Mouse (Mus musculus): ENCODE results near the gene Col28a1.
"Not testable (repeated sequence)": the region's sequence is repeated elsewhere in the genome, so short reads cannot be mapped to it uniquely, and the experiment has no call there.

Gene Col28a1

DNA sequence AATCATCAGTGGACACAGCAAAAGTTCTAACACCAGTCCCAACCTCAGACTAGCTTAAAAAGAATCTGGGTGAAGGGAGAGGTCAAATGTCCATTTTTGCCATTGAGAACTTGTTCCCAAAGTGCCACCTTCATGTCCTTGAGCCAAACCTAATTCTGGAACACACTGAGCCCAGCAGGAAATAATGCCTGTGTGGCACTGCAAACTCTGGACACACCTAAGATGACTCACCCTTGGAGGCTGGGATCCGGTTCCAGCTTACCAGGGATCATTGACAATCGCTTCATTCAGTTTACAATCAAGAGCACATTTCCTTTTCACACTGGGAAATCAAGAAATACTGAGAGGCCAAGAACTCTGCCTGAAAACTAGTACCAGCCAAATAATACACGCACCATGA, 168.9 kb downstream of the Col28a1 start:
- no peak for DNase-seq (ENCODE audit: low read depth, low spot score)

DNA sequence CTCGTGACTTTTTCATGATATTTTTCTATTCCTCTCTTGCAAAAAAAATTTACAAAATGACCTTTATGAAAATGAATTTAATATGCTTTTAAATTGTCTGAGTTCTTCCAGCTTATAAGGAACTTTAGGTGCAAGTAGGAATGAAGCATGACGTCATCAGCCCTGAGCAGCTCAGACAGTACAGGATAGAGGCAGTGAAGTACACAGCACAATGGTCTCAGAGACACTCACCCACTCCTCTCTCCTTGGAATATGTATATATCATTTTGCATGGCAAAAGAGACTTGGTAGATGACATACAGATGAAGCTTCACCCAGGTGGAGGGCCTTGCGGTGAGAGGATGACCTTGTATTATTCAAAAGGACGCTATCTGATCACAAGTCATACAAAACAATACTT, 197.7 kb downstream of the Col28a1 start:
- DNase-seq (ENCODE audit: low read depth, low spot score), result no peak

DNA sequence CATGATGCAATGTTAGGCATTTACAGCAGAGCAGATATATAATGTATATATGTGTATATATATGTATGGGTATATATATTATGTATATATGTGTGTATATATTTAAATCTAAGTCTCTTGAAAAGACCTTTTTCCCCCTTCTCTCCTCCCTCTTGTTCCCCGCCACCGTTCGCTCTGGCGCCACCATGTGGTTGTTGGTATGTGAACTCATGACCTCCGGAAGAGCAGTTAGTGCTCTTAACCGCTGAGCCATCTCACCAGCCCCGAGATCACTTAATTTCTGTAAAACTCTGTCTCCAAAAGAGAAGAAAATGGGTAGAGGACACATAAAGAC, 208.8 kb downstream of the Col28a1 start:
- peak; percentile 22 for DNase-seq (ENCODE audit: low read depth, low spot score)

DNA sequence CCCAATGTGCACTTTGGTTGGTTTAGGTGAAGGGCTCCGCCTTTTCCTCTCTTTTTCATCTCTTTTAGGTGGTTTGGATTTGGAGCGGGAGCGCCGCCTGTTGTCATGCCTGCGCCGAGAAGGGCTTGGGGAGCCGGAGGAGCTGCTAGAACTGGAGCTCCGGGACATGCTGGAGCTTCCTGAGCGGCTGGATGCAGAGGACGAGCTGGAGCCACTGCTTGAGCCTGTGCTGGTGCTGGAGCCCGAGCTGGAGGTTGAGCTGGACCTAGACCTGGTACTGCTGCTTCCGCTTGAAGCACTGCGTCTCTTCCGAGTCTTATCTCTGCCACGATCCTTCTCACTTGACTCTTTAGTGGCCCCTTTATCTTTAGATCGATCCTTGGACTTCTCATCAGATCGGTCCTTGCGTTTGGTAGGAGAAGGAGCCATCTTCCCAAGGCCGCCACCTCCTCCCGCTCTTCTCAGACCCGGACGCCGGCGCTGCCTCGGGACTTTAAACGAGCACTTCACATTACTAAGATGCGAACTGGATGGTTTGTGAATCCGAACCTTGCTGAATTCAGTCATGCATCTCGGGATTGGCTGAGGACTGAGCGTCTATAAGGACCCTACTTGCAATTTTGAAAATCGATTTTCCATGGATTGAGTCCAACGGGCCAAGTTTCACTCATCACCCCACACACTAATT, 209.3 kb downstream of the Col28a1 start:
- DNase-seq (ENCODE audit: low read depth, low spot score), result not testable (repeated sequence)

DNA sequence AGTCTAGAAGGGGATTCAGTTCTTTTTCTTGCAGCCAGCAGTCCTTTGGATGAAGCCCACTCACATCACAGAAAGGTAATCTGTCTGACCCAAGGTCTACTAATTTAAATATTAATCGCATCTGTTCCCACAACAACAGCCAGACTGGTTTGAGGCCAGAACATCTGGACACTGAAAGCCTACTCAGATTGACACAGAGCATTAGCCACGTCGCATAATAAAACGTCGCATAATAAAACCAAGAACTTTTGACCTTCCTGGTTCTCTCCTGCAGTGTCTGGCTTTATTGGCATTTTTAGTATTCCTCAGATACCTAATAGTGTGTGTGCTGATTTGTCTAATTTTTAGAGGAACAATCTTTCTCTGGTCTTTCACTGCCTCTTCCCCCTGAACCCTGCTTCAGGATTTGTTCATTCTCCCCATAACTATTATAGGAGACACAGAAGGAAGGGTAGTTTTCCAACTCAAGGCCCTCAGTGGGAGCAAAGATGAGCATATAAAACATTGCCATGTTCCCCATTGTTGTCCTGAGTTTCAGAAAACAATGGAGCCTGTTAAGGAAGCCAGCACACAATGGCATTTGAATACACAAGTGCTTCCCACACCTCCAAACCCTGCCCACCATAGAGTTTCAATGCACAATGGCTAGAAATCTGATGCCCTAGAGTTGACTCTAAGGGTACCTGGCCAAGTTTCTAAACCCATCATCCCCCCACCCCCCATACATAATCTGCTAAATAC, 221.2 kb downstream of the Col28a1 start:
- DNase-seq (ENCODE audit: low read depth, low spot score), result no peak

DNA sequence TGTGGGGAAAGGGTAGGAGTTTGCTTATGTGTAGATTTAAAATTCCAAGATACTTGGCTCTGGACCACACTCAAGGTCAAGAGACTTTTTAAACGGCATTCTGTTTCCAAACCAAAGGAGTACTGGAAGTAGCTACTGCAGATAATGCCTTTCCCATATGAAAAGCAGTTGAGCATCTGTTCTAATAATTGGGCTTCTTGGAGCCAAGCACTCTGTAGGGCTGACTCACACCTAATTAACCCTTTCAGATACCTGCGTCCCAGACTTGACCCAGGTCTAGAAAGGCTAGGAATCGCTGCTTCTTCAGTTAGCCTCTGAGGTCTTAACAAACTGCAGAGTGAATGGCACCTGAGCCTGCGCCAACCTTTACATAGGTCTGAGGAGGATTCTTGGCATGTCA, 223.0 kb downstream of the Col28a1 start:
- peak; percentile 18 for DNase-seq (ENCODE audit: low read depth, low spot score)

DNA sequence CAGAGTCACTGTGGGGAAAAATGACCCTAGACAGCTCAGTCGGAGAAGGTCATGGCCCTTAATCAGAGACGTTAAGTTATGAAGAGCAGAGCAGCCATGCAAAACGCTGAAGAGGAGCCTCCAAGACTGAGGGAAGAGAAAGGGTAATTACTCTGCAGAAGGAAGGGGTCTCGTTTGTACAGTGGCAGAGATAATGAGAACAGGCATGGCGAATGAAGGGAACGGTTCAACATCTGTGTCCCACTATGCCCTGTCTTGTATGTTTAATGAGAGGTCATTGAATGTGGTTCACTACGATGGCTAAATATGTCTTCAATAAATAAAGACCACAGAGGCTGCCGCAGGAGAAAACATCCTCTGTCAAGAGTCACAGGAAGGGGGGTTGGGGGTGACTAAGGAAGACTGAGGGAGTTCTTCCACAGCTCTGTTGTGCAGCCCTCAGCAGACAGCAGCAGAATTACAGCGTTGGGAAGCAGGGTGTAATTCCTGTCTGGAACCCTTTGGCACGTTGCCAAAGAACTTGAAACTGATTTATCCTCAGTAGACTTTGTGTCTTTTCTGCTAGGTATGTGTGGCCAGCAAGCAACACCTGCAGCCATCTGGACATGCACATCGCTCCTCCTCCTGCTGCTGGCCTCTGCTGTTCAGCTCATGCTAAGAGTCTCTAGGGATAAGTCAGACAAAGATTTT, 226.4 kb downstream of the Col28a1 start:
- DNase-seq (ENCODE audit: low read depth, low spot score), result peak; percentile 11

DNA sequence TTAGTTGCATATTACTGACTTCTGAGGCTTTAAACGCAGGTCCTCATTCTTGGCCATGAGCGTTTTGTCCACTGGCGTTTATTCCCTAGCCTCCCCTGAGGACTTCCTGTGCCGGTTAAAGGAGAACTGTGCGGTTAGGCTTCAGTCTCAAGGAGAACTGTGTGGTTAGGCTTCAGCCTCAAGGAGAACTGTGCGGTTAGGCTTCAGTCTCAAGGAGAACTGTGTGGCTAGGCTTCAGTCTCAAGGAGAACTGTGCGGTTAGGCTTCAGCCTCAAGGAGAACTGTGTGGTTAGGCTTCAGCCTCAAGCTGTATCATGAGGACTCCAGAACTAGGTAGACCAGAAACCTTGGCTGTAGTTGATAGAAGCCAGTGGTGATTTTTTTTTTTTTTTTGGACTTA, 229.7 kb downstream of the Col28a1 start:
- DNase-seq (ENCODE audit: low read depth, low spot score), result no peak

DNA sequence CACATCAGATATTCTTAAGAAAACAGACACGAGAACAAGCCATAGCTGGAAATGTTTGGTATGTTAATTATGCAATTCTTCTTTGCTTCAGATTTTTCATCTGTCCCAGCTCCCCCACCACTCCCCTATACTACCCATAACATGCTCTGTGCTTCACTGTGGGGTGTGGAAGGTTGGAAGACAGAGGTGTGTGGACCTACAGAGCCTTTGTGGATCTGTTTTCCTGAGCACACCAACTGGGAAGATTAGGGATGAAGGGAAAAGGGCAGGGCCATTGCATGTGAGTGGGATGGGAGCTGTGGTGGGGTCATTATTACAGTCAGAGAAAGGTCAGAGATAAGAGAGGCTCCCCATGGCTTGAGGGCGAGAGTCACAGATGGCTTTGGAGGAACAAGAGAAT, 240.2 kb downstream of the Col28a1 start:
- no peak for DNase-seq (ENCODE audit: low read depth, low spot score)

DNA sequence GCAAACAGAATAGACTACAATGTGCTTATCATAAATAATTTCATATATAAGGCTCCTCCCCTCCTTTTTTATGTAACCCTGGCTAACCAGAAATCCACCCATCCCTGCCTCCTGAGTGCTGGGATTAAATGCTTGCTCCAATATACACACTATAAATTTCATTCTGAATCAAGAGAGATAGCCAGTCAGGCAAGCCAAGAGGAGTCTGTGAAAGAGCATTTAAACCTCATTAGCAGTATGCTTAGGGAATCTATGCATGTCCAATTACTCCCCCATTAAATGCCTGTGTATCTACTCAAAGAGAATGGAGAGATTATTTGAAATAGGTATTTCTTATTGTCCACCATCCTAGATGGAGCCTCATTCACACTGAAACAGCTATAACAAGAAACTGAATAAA, 240.6 kb downstream of the Col28a1 start:
- no peak for DNase-seq (ENCODE audit: low read depth, low spot score)

All from skeletal muscle tissue, adult 2 months (tissue).